Mouse (Mus musculus) stomach, adult 2 months (tissue): ENCODE data around the gene Cyp2g1. TPM values are rescaled to one million over a fixed set of nuclear protein-coding genes. Genes with fewer than 3 reads are reported as not detected.

Experiments
- polyA plus RNA-seq: library from polyadenylated mRNA; depleted of rRNA; stranded (reverse); fragments of >200 nt; gene quantifications from 2 replicates; pipeline ENCODE4 v1.2.3, GENCODE M21; 2012; rRNA removed

Gene Cyp2g1
- not detected in 2 replicates for polyA plus RNA-seq

GRCm38 (mm10) chr7:26808592-26808991 lies at the start of gene Cyp2g1:
TSS of gene Cyp2g1 (plus strand) at chr7:26808892.

GRCm38 (mm10) chr7:26835059-26835458 lies 26.4 kb downstream of the Cyp2g1 start, which contains the start of gene Cyp2a5:
TSS of gene Cyp2a5 (plus strand) at chr7:26835305.

Other genes with a start within 250 kb of the Cyp2g1 start
- not detected in 2 replicates for gene Vmn1r185, start 190.4 kb upstream of the Cyp2g1 start, polyA plus RNA-seq
- not detected in 2 replicates for gene Cyp2b23, start 122.5 kb upstream of the Cyp2g1 start, polyA plus RNA-seq
- 0.27 and 0.30 TPM in 2 replicates for gene Cyp2b19, start 51.8 kb upstream of the Cyp2g1 start, polyA plus RNA-seq
- 0.10 and 0.27 TPM in 2 replicates for gene Cyp2a5, start 26.4 kb downstream of the Cyp2g1 start, polyA plus RNA-seq
- gene Cyp2a22, start 130.5 kb downstream of the Cyp2g1 start, polyA plus RNA-seq: not detected in 2 replicates
- gene Cyp2a12, start 220.2 kb downstream of the Cyp2g1 start, polyA plus RNA-seq: 0.03 TPM in 1 of 2 replicates, not detected in the other